Mouse (Mus musculus): ENCODE measurements around the gene Gm4778.
"Not testable (repeated sequence)": the region's sequence is repeated elsewhere in the genome, so short reads cannot be mapped to it uniquely, and the experiment has no call there.

Gm4778 gene

DNA sequence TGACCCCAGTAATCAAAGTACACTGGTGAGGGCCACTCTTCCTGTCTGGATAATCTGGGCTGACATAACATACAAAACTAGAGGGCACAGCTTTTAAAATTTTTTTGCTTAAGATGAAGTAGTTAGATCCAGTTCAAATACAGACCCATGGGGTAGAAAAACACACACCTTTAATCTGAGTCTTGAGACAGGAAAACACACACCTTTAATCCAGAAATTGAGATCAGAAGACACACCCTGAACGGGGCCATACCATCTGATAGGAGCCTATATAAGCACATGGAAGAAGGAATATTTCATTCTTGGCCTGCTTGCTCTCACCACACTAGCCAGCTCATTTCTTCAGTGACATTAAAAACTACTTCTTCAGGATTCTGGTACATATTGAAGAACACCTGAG, at the start of gene Gm4778:
Gm4778 (plus strand) TSS at position 301 of the 400 bp plus-strand sequence.
- DNase-seq (ENCODE audit: low read depth, low spot score): not testable (repeated sequence)

DNA sequence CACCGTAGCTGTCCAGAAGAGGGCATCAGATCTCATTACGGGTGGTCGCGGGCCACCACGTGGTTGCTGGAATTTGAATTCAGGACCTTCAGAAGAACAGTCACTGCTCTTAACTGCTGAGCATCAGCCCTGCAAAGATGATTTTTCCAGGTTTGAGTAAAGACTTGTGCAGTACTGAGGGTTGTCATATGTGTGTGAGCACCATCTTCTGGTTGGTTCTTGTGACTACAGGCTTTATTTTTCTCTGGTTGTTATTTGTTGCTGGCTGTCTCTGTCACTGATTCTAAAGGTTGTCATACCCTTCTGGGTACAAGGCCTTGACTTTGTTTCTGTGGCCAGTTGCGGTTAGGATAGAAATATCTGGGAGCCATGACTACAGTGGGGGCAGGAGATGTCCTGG, 3.2 kb upstream of the Gm4778 start:
- no peak for DNase-seq (ENCODE audit: low read depth, low spot score)

DNA sequence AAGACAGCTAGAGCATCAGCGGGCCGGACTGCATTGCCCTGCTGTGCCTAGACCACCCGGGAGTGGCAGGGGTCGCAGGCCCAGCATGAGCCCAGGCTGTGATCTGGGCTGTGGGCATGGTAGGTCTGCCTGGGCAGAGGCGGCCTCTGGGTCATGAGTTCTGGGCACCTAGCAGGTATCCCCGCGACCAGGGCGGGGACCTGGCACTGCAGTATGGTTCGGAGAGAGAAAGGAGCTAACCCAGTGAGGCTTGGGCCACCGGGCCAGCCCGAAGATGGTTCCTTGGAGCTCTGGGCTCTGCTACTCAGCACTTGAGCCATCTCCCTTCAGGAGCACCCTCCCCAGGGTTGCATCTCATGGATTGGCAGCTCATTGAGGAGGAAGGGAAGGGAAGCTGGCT, 12.2 kb downstream of the Gm4778 start:
- no peak for DNase-seq (ENCODE audit: low read depth, low spot score)

DNA sequence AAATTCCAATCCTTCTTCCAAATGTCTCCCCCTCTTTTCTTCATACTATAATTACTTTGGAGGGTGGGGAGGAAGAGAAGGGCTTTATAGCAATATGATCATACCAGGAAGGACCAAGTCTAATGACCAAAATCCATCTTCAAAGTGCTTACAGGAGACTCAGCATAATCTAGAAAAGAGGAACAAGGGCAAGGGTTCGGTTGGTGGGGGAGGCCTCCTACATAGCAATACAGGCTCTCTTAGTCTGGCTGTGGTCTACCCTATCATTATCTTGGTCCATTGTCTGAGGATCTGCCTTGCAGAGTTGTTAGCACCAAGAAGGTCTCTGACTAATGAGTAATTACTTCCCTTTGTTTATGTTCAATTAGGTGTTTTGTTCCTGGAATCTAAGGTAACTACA, 41.6 kb downstream of the Gm4778 start:
- no peak for DNase-seq (ENCODE audit: low read depth, low spot score)

DNA sequence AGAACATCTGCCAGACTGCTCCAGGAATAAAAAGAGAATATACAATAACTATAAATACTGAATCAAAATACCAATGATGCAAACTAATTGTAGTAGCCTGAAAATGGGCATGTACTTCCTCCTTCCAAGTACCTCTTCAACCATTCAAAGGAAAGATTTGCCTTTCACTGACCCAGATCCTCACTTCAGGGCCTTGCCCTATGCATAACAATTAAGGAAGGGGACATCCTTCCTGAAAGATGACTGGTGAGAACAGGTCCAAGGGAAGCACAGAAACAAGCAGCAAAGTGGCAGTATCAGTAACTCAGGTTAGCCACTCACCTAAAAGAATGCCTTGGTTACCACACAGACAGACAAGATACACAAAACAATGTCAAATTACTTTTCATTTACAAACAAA, 43.1 kb downstream of the Gm4778 start:
- DNase-seq (ENCODE audit: low read depth, low spot score): no peak

DNA sequence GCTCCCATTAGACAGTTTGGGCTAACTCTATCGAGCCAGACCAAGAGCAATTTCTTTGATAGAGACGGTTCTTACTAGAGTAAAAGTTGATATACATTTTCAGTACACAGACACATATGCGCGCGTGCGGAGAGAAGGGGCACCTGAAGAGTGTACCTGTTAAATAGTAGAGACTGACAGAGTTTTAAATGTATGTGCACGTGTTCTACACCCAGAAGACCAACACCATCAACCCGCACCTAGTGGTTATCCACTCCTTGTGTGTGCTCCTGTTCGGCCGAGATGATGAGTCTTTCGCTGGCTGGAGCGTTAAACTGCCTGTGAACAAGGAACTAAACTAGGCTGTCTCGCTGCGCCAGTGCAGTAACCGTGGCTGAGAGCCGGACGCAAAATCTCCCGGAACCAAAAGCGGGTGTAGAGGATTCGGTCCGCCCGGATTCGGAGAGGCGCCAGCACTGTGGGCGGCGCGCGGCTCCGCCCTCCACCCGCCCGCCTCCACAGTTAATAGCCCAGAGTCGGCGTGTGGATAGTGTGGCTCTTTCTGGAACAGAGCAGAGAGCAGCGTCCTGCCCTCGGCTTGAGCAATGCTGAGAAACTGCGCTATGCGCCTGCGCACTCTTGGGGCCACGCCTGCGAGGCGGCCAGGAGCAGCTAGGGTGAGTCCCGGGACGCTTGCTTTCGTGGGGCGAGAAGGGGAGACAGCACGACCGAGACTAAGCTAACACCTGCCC, 46.0 kb downstream of the Gm4778 start, which contains the start of gene Them4:
Them4 (plus strand) TSS at position 457 of the 731 bp plus-strand sequence.
- DNase-seq (ENCODE audit: low read depth, low spot score): peak; percentile 79

DNA sequence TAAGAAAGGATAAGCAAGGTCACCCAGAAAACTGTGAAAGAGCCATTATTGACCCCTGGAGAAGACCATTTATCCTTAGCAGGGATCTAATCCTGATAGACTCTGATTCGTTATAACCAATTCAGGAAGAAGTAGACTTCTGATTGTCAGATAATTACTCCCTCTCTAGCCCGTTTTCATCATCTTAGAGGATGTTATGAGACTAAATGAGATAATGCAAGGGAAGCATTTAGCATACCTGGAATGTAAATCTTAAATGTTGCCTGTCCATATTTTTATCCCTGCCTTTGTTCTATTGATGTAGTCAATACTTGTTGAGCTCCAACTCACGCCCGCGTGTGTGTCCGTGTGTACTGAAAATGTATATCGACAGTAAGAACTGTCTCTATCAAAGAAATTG, 46.7 kb downstream of the Gm4778 start:
- DNase-seq (ENCODE audit: low read depth, low spot score): no peak

DNA sequence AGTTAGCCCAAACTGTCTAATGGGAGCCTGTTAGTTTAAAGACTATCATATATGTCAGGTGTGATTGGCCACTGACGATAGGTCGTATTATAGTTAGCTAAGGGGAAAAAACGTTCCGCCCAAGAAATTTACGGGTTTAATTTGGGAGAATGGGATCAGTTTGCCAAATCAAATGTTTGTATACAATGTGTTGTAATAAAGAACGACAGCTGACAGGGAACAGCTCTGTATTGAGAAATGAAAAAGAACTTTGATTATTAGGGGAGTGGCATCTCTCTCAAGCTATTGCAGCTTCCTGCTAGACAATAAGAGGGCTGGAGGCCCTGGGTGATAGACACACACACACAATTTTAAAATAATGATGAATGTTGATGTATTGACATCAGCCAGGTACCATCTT, 47.1 kb downstream of the Gm4778 start:
- DNase-seq (ENCODE audit: low read depth, low spot score): no peak

DNA sequence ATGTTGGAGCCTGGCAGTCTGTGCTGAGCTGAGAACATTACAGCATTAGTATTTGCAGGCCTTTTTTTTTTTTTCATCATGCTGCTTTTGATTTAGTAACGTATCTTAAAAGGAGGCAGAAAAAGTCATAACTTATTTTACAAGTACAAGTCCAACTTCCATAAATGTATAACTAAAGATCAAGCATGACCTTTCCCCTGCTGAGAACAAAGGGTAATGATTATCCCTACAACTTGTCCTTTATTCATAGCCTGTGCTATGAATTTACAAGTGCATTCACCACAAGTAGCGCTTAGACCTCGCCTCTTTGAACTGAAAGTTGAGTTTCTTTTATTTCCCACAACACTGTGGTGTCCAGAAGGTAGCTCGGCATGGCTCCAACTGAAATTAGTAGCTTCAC, 47.5 kb downstream of the Gm4778 start:
- DNase-seq (ENCODE audit: low read depth, low spot score): no peak
